Mouse (Mus musculus) forebrain, embryonic 14.5 days (tissue): ENCODE data around the gene Prkce. TPM values are rescaled to one million over a fixed set of nuclear protein-coding genes. Genes with fewer than 3 reads are reported as not detected.

Source experiments
- ATAC-seq: fragments of 200-750 bp; cut with Nextera tagmentation; 2 replicates; pipeline ENCODE4 v1.8.0; 2017; ENCODE audit warnings: mild to moderate bottlenecking, moderate library complexity
- DNase-seq: peaks from one replicate; pipeline ENCODE4 v3.0.0-alpha.2; 2015; ENCODE audit warnings: low spot score
- H3K27ac ChIP-seq: fragments of 300-500 bp; sonication (generic); 2 replicates; pipeline ENCODE4 v1.5.1; 2014; ENCODE audit warnings: low read depth, mild to moderate bottlenecking, control low read depth, low read length, moderate library complexity
- H3K27me3 ChIP-seq: fragments of 300-500 bp; sonication (generic); replicated peaks from 2 replicates; pipeline ENCODE4 v1.6.1; 2014; ENCODE audit warnings: low read length, control low read depth, mixed read lengths; ENCODE audit not compliant: control insufficient read depth, insufficient read depth
- H3K36me3 ChIP-seq: fragments of 300-500 bp; sonication (generic); 2 replicates; pipeline ENCODE4 v1.6.1; 2014; ENCODE audit warnings: low read length, control low read depth; ENCODE audit not compliant: control insufficient read depth, insufficient read depth
- H3K4me1 ChIP-seq: fragments of 300-500 bp; sonication (generic); 2 replicates; pipeline ENCODE4 v1.6.1; 2014; ENCODE audit warnings: antibody characterized with exemption, low read length, control low read depth; ENCODE audit not compliant: control insufficient read depth, insufficient read depth
- H3K4me2 ChIP-seq: fragments of 300-500 bp; sonication (generic); 2 replicates; pipeline ENCODE4 v1.6.1; 2014; ENCODE audit warnings: mild to moderate bottlenecking, control low read depth, low read length
- H3K4me3 ChIP-seq: fragments of 300-500 bp; sonication (generic); 2 replicates; pipeline ENCODE4 v1.5.1; 2014; ENCODE audit warnings: low read depth, low read length, control low read depth
- H3K9ac ChIP-seq: fragments of 300-500 bp; sonication (generic); 2 replicates; pipeline ENCODE4 v1.6.1; 2014; ENCODE audit warnings: mild to moderate bottlenecking, low read length, control low read depth, moderate library complexity
- H3K9me3 ChIP-seq: fragments of 300-500 bp; sonication (generic); replicated peaks from 2 replicates; pipeline ENCODE4 v1.6.1; 2016; ENCODE audit warnings: low read length, control low read depth, mixed read lengths; ENCODE audit not compliant: control insufficient read depth
- WGBS: fragments of 180-500 bp; shearing (Covaris S2); extraction: QIAGEN DNeasy Blood & Tissue Kit; methylation state at CpG from one replicate; pipeline ENCODE4 v1.1.7; 2014; 5-methylcytosine and 5-hydroxymethylcytosine counted together
- polyA plus RNA-seq: library from polyadenylated mRNA; unstranded; fragments of >200 nt; fragmentation: Nextera tagmentation; extraction: Ambion mirVana; gene quantifications from 2 replicates; pipeline ENCODE4 v1.2.1, GENCODE M21; 2014

The Prkce gene
- polyA plus RNA-seq, 1 experiment from 2014 or later, result 16.9 TPM

GRCm38 (mm10) chr17:86279751-86280150 is 112.2 kb downstream of the Prkce start:
- Histone ChIP-seq H3K4me1 (no peaks in the 10 kb centered on the region), H3K4me2 (no peak overlapping the region), H3K27ac (0 out of 2 replicates have a peak overlapping the region, but pooled peaks have one; percentile 5), H3K36me3 (no peaks in the 10 kb centered on the region), H3K9ac (no peak overlapping the region), H3K4me3 (no peak overlapping the region), H3K9me3 (no peaks in the 10 kb centered on the region), H3K27me3 (no peaks in the 10 kb centered on the region)
- ATAC-seq (no peak), DNase-seq (no peak)
- WGBS, result 75% methylated on average over 10 of the region's 10 CpGs

- ATAC-seq (no peak), DNase-seq (no peak)
- H3K27ac ChIP-seq, result no peak overlapping the region
- no peaks in the 10 kb centered on the region for H3K4me1 ChIP-seq
- no peak overlapping the region for H3K4me2 ChIP-seq
- no peaks in the 10 kb centered on the region for H3K36me3 ChIP-seq
- H3K27me3 ChIP-seq, result no peaks in the 10 kb centered on the region
- no peak overlapping the region for H3K9ac ChIP-seq
- H3K9me3 ChIP-seq, result no peaks in the 10 kb centered on the region
- H3K4me3 ChIP-seq, result no peak overlapping the region
- WGBS, result 53% methylated on average over 5 of the region's 5 CpGs
Measured at GRCm38 (mm10) chr17:86283741-86284140, 116.2 kb downstream of the Prkce start.

GRCm38 (mm10) chr17:86285058-86285457 is 117.5 kb downstream of the Prkce start:
- Histone ChIP-seq H3K4me2 (no peak overlapping the region), H3K36me3 (no peaks in the 10 kb centered on the region), H3K9ac (no peak overlapping the region), H3K27ac (no peak overlapping the region), H3K4me3 (no peak overlapping the region), H3K27me3 (no peaks in the 10 kb centered on the region), H3K9me3 (no peaks in the 10 kb centered on the region), H3K4me1 (no peaks in the 10 kb centered on the region)
- ATAC-seq (no peak), DNase-seq (no peak)
- WGBS, result 88% methylated on average over 5 of the region's 5 CpGs

GRCm38 (mm10) chr17:86286747-86287271 is 119.2 kb downstream of the Prkce start:
- H3K9me3 ChIP-seq, result no peaks in the 10 kb centered on the region
- 87% methylated on average over 7 of the region's 7 CpGs for WGBS
- H3K4me3 ChIP-seq, result no peak overlapping the region
- H3K4me1 ChIP-seq, result no peaks in the 10 kb centered on the region
- DNase-seq (no peak), ATAC-seq (no peak)
- H3K27ac ChIP-seq, result no peak overlapping the region
- H3K27me3 ChIP-seq, result no peaks in the 10 kb centered on the region
- H3K9ac ChIP-seq, result no peak overlapping the region
- H3K36me3 ChIP-seq, result no peaks in the 10 kb centered on the region
- no peak overlapping the region for H3K4me2 ChIP-seq

- DNase-seq (no peak), ATAC-seq (no peak)
- Histone ChIP-seq H3K4me3 (no peak overlapping the region), H3K36me3 (no peaks in the 10 kb centered on the region), H3K4me1 (no peaks in the 10 kb centered on the region), H3K9me3 (no peaks in the 10 kb centered on the region), H3K27me3 (no peaks in the 10 kb centered on the region), H3K9ac (no peak overlapping the region), H3K27ac (no peak overlapping the region), H3K4me2 (no peak overlapping the region)
- 82% methylated on average over 6 of the region's 6 CpGs for WGBS
Measured at GRCm38 (mm10) chr17:86292711-86293110, 125.1 kb downstream of the Prkce start.

DNA sequence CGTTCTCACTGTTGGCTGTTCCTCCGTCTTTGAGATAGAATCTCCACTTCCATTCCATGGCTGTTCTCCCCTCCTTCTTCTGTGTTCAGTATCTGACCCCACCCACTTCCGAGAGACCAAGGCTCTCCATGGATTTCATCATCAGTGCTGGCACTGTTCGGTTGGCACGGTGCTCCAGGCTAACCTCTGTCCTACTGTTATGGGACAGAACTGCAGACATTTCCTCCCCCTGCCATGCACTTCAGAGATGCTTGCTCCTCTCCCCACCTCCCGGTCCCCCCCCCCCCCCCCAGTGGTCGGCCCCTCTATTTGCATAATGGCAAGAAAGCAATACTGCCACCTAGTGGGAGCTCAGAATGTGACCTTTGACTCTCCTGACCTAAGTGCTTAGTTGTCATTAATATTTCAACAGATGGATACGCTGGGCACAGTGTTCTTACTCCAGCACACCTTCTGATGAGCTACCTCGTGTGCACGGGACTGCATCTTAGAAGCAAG is 125.7 kb downstream of the Prkce start:
- Histone ChIP-seq H3K27me3 (no peaks in the 10 kb centered on the region), H3K9ac (no peak overlapping the region), H3K27ac (no peak overlapping the region), H3K4me1 (no peaks in the 10 kb centered on the region), H3K36me3 (no peaks in the 10 kb centered on the region), H3K4me2 (no peak overlapping the region), H3K9me3 (no peaks in the 10 kb centered on the region), H3K4me3 (no peak overlapping the region)
- DNase-seq, result peak; percentile 49
- 44% methylated on average over 10 of the region's 10 CpGs for WGBS
- no peak for ATAC-seq

DNA sequence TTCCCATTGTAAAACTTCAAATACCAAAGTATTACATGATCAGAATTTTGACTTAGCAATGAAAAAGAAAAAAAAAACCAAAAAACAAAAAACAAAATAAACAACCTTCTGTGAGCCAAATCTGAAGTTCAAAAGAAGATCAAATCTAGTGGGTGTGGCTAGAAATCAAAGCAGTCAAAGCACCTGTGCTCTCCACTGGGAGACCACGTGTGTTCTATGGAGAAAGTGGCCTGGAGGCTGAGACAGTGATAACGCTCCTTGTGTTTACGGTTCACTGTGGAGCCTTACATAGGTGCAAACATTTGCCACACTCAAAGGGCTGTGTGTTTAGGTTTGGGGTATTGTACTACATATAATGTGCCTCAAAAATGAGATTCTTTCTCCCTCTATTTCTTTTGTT is 132.0 kb downstream of the Prkce start:
- Histone ChIP-seq H3K4me1 (no peaks in the 10 kb centered on the region), H3K27ac (no peak overlapping the region), H3K9ac (no peak overlapping the region), H3K4me3 (no peak overlapping the region), H3K4me2 (no peak overlapping the region), H3K27me3 (no peaks in the 10 kb centered on the region), H3K9me3 (no peaks in the 10 kb centered on the region), H3K36me3 (no peaks in the 10 kb centered on the region)
- WGBS, result 81% methylated on average over 3 of the region's 3 CpGs
- ATAC-seq (no peak), DNase-seq (no peak)

DNA sequence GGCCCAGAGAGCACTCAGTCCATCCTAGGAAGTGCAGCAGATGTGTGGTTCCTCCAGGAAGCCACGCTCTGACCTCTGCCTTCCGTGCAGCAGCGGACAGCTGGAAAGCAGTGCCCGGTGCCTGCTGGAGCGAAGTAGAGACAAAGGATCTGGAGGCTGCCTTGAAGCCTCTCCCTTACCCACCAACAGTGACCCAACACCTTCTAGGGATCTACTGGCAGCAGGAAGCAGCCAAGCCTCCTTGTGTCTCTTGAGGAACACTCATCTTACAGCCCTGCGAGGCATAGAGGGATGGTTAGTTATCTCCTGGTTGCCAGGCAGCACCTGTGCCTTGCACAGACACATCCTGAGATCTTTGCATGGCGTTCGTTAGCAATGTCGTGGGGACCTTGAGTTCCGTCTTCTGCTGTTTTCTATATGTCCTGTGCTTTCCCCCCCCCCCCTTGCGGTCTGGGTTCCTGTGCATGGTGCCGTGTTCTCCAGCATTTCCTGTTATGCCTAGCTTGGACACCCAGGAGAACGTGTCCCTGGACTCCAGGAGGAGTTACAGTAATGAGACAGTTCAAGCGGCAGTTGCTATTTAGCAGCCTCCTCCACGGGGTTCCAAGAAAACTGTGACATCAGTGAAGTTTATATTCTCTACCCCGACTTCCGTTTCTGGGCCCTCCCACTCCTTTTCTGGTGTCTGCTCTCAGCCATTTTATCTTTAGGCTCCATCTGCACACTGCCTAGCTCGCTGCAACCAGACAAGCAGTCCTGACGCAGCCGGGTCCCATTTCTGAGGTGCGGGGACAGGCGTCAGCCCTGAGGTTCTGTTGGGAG is 133.4 kb downstream of the Prkce start:
- Histone ChIP-seq H3K4me3 (no peak overlapping the region), H3K27ac (no peak overlapping the region; the same call in 1 of the 2 replicates), H3K4me2 (no peak overlapping the region), H3K9ac (no peak overlapping the region), H3K4me1 (no peaks in the 10 kb centered on the region), H3K9me3 (no peaks in the 10 kb centered on the region), H3K27me3 (no peaks in the 10 kb centered on the region), H3K36me3 (no peaks in the 10 kb centered on the region)
- DNase-seq, result no peak
- 79% methylated on average over 22 of the region's 22 CpGs for WGBS
- no peak for ATAC-seq

DNA sequence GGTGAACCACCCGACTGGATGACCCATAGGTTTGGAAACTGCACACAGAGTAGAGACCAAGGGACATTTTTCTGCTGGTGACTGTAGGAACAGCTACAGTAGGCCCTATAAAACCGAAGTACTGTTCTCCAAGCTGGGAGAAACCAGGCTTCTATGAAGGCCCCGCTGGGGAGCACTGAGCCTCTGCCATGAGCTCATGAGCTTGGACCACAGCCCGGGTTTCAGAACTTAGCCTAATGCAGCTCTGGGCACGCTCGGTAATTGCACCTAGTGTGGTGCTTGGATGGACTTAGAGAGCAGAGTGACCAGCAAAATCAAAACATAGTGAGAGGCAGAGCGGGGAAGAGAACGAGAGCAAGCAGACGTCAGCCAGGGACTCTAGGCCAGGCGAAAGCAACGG is 134.7 kb downstream of the Prkce start:
- no peak overlapping the region for H3K9ac ChIP-seq
- ATAC-seq (no peak), DNase-seq (peak; percentile 50)
- WGBS, result 91% methylated on average over 11 of the region's 11 CpGs
- H3K4me1 ChIP-seq, result no peaks in the 10 kb centered on the region
- no peak overlapping the region for H3K4me3 ChIP-seq
- H3K9me3 ChIP-seq, result no peaks in the 10 kb centered on the region
- no peaks in the 10 kb centered on the region for H3K36me3 ChIP-seq
- H3K27ac ChIP-seq, result no peak overlapping the region
- no peaks in the 10 kb centered on the region for H3K27me3 ChIP-seq
- H3K4me2 ChIP-seq, result no peak overlapping the region
